Mouse (Mus musculus): ENCODE data around the gene Rpl39l.

DNA sequence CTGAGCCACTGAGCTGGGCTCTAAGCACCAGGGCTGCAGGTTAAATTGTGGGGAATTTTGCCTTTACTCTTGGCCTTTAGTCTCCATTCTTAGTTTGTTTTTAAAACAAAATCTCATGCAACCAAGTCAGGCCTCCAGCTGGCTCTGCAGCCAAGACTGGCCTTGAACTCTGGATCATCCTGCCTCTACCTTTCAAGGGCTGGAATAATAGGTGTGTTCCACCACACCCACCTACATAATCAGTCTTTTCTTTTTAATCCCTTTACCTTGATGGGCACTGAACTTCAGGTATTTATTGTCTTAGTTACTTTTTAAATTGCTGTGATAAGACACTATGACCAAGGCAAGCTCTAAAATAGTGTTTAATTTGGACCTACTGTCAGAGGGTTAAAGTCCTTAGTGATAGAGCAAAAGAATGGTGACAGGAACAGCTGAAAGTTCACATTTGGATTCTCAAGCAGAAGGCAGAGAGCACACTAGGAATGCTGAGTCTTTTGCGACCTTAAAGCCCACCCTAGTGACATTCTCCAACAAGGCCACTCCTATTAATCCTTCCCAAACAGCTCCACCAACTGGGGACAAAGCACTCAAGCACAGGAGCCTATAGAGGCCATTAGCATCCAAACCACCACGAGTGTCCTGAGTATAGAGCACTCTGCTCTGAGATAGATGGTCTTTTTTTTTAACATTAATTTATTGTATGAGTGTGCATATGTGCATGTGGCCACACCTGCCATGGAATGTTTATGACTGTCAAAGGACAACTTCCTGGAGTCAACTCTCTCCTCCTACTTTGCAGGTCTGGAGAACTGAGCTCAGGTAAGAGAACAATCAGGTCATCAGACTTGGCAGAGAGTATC lies 40.7 kb upstream of the Rpl39l start:
- TF ChIP-seq CTCF (IDR thresholded peaks at IDR 0.05; ENCODE audit: borderline replicate concordance, insufficient read depth, low read depth, low read length) = no peak
- no peak for TF ChIP-seq POLR2A (IDR thresholded peaks at IDR 0.05; ENCODE audit: borderline replicate concordance, insufficient read depth, low read length)
